Mouse (Mus musculus): ENCODE data around the gene Erfe. TPM values are rescaled to one million over a fixed set of nuclear protein-coding genes. Genes with fewer than 3 reads are reported as not detected.

Gene Erfe
- total RNA-seq (2023), result under 1 TPM; 0.79 to 0.84 TPM

GRCm38 (mm10) chr1:91366215-91367108, at the start of gene Erfe:
Erfe (plus strand) TSS chr1:91366430.

GRCm38 (mm10) chr1:91321760-91322438, 44.3 kb upstream of the Erfe start, which contains the start of gene Espnl:
Espnl (plus strand) TSS chr1:91322075.

GRCm38 (mm10) chr1:91350841-91351240, 15.4 kb upstream of the Erfe start, which contains the start of gene Klhl30:
Klhl30 (plus strand) TSS chr1:91351016.

GRCm38 (mm10) chr1:91398260-91399062, 32.2 kb downstream of the Erfe start, which contains the start of gene Ilkap:
Ilkap (minus strand) TSS chr1:91398815.

GRCm38 (mm10) chr1:91413898-91414594, 47.8 kb downstream of the Erfe start, which contains the start of gene Hes6:
Hes6 (minus strand) TSS chr1:91414038.

Other genes starting within 250 kb of the Erfe start
- gene Rbm44, start 221.3 kb upstream of the Erfe start, total RNA-seq (2023), result 1 to 10 TPM in 1 of 2 experiments, under 1 TPM in 1; 0.94 to 2.8 TPM
- gene Ramp1, start 186.6 kb upstream of the Erfe start, total RNA-seq (2023), result 10 to 100 TPM; 27.6 to 31.8 TPM
- 10 to 100 TPM; 48.1 to 49.7 TPM for gene Ube2f, start 116.1 kb upstream of the Erfe start, total RNA-seq (2023)
- 10 to 100 TPM; 22.6 to 23.5 TPM for gene Scly, start 68.1 kb upstream of the Erfe start, total RNA-seq (2023)
- gene Espnl, start 44.4 kb upstream of the Erfe start, total RNA-seq (2023), result not detected
- under 1 TPM in 1 of 2 experiments, not detected in 1; 0.22 TPM for gene Klhl30, start 15.4 kb upstream of the Erfe start, total RNA-seq (2023)
- 10 to 100 TPM; 57.2 to 57.3 TPM for gene Ilkap, start 32.4 kb downstream of the Erfe start, total RNA-seq (2023)
- 10 to 100 TPM; 23.7 to 24.1 TPM for gene Hes6, start 47.6 kb downstream of the Erfe start, total RNA-seq (2023)
- gene Per2, start 92.9 kb downstream of the Erfe start, total RNA-seq (2023), result 10 to 100 TPM; 33.4 to 40.8 TPM
- gene Traf3ip1, start 128.2 kb downstream of the Erfe start, total RNA-seq (2023), result 1 to 10 TPM; 1.8 to 2.1 TPM
- gene Asb1, start 174.1 kb downstream of the Erfe start, total RNA-seq (2023), result 10 to 100 TPM; 11.0 to 12.6 TPM